Mouse (Mus musculus) bone marrow, adult 2 months (tissue): ENCODE results near the gene Fry. TPM values are rescaled to one million over a fixed set of nuclear protein-coding genes. Genes with fewer than 3 reads are reported as not detected.

ENCODE experiments used
- H3K27ac ChIP-seq: fragments of 200-500 bp; 2 replicates; pipeline ENCODE4 v1.5.1; 2012; ENCODE audit warnings: low read depth, mild to moderate bottlenecking, control low read depth, inconsistent platforms, low read length; ENCODE audit not compliant: control insufficient read depth, poor library complexity, insufficient read depth
- H3K4me1 ChIP-seq: fragments of 200-500 bp; 2 replicates; pipeline ENCODE4 v1.6.1; 2011; ENCODE audit warnings: low read length; ENCODE audit not compliant: control insufficient read depth, insufficient read depth
- H3K4me3 ChIP-seq: fragments of 200-500 bp; replicated peaks from 2 replicates; pipeline ENCODE3; 2011; ENCODE audit warnings: mild to moderate bottlenecking, low read depth, low read length, control low read depth; ENCODE audit not compliant: control insufficient read depth
- CTCF ChIP-seq: fragments of 200-500 bp; IDR thresholded peaks from 2 replicates; pipeline ENCODE4 v1.5.1; 2011; ENCODE audit warnings: low read length, control low read depth; ENCODE audit not compliant: control insufficient read depth, insufficient read depth
- POLR2A ChIP-seq: fragments of 200-500 bp; IDR thresholded peaks from 2 replicates; pipeline ENCODE4 v1.6.1; 2011; ENCODE audit warnings: low read depth, mild to moderate bottlenecking, control low read depth, low read length, borderline replicate concordance; ENCODE audit not compliant: control insufficient read depth
- WGBS: fragments of 180-500 bp; shearing (Covaris S2); methylation state at CpG from one replicate; pipeline ENCODE4 v1.1.7; 2018; 5-methylcytosine and 5-hydroxymethylcytosine counted together
- polyA plus RNA-seq: library from polyadenylated mRNA; stranded (reverse); fragments of >200 nt; gene quantifications from 2 replicates; pipeline ENCODE4 v1.2.4, GENCODE M21; 2011; ENCODE audit warnings: low replicate concordance; ENCODE audit not compliant: missing spikeins, insufficient read depth, insufficient read length

Gene Fry
- 10.8 and 20.0 TPM in 2 replicates for polyA plus RNA-seq

DNA sequence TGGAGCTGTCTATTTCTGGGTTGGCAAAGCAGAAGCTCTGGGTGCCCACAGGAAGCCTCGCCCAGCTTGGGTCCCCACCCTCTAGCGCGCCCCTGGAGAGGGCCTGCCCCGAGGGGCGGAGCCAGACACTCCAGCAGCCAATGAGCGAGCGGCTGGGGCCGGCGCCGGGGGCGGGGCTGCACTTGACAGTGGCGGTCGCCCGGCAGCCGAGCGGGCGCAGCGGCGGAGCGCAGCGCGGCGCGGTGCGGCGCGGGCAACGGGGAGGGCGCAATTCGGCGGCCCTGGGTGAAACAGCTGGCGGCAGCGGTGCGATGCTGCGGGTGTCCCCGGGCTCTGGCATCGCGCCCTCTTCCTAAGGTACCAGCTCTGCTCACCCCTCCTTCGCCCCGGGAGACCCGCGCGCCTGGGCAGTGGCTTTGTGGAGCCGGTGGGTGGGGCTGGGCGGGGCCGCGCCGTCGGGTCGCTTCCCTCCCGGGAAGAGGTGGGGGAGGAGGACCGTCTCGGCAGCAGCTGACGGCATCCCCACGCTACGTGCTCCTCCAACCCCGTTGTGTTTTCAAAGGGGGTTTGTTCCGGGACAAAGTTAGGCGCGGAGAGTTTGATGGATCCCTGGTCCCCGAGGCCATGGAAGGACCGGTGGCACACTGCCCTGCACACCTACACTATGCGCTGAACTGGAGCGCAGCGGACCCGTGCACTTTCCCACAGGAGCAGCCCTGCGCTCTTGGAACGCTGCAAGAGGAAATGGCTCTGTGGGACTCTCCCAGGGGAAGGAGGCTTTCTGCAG is at the start of gene Fry:
TSS of gene Fry (plus strand) at position 191 of the 787 bp plus-strand sequence.
- peak within 1 kb of the TSS; percentile 97 for H3K27ac ChIP-seq
- peaks cover 3% of the 10 kb centered on the region; the same call in 1 of the 2 replicates for H3K4me1 ChIP-seq
- under 1% methylated on average over 65 of the region's 68 CpGs for WGBS
- peak; percentile 68; the same call in 1 of the 2 replicates for TF ChIP-seq POLR2A
- no peak for TF ChIP-seq CTCF
- H3K4me3 ChIP-seq: peak within 1 kb of the TSS; percentile 98

DNA sequence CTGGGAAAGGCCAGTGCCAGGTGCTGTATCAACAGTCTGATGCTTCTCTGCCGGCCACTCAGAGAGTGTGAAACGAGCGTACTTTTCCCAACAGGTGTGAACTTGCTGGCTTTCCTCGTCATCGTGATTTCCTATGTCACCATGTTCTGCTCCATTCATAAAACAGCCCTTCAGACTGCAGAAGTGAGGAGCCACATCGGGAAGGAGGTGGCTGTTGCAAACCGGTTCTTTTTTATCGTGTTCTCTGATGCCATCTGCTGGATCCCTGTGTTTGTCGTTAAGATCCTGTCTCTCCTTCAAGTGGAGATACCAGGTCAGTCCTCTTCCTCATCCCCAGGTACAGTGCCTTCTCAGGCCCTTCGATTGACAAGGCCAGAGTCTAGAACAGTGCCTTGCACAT is 48.4 kb upstream of the Fry start:
- 16% methylated on average over 10 of the region's 10 CpGs for WGBS
- TF ChIP-seq CTCF (no peak; the same call in 1 of the 2 replicates), POLR2A (no peak)
- Histone ChIP-seq H3K4me1 (no peaks in the 10 kb centered on the region), H3K27ac (no peak overlapping the region), H3K4me3 (no peak overlapping the region)

DNA sequence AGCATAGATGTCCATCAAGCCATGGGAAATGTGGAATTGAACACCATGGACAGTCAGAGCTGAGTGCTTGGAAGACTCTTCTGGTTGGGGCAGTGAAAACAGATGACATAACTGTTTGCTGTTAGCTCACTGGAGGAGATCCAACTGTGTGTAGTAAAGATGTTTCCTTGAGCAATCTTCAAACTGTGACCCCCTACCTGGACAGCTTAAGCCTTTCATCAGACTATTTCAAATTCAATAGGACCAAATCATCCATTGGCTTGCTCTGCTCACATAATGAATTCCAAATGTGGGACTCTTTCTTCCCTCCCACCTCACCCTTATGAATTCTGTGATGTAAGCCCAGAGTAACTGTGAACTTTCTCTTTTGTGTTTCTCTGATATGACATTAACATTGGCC is 46.7 kb upstream of the Fry start:
- no peaks in the 10 kb centered on the region for H3K4me1 ChIP-seq
- H3K27ac ChIP-seq: no peak overlapping the region
- H3K4me3 ChIP-seq: no peak overlapping the region
- no peak for TF ChIP-seq POLR2A
- no peak for TF ChIP-seq CTCF

GRCm38 (mm10) chr5:150079866-150080797 is 38.3 kb upstream of the Fry start:
- H3K27ac ChIP-seq: no peak overlapping the region
- 45% methylated on average over 12 of the region's 12 CpGs for WGBS
- no peaks in the 10 kb centered on the region for H3K4me1 ChIP-seq
- no peak overlapping the region for H3K4me3 ChIP-seq
- TF ChIP-seq POLR2A (no peak), CTCF (no peak)

DNA sequence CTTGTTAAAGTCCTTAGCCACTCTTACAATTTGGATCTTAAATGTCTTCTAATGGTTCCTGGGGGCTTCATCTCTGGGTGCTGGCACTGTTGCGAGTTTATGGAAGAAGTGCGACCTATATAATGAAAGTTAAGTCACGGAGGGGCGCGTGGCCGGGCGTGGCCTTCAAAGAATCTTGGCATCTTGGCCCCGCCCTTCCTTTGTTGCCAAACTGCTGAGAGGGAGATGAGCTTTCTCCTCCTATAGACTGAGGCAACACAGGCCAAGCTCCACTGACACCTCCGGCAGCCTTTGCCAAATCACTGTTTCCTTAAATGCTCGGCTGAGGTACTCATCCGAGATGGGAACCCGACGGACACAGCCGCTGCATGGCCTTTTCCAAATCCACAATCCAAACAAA is 35.7 kb upstream of the Fry start:
- no peak overlapping the region for H3K4me3 ChIP-seq
- no peaks in the 10 kb centered on the region for H3K4me1 ChIP-seq
- no peak for TF ChIP-seq POLR2A
- no peak for TF ChIP-seq CTCF
- 82% methylated on average over 14 of the region's 14 CpGs for WGBS
- H3K27ac ChIP-seq: no peak overlapping the region

GRCm38 (mm10) chr5:150083190-150083589 is 35.3 kb upstream of the Fry start:
- Histone ChIP-seq H3K4me3 (no peak overlapping the region), H3K27ac (no peak overlapping the region), H3K4me1 (no peaks in the 10 kb centered on the region)
- WGBS: 67% methylated on average over 5 of the region's 5 CpGs
- TF ChIP-seq POLR2A (no peak), CTCF (no peak)

- 4% methylated on average over 6 of the region's 6 CpGs for WGBS
- H3K4me1 ChIP-seq: no peaks in the 10 kb centered on the region; the same call in 1 of the 2 replicates
- no peak overlapping the region for H3K4me3 ChIP-seq
- peak; percentile 82 for TF ChIP-seq CTCF
- no peak for TF ChIP-seq POLR2A
- no peak overlapping the region for H3K27ac ChIP-seq
Measured at GRCm38 (mm10) chr5:150097620-150098019, 20.8 kb upstream of the Fry start.

GRCm38 (mm10) chr5:150098754-150099153 is 19.7 kb upstream of the Fry start:
- TF ChIP-seq POLR2A (no peak), CTCF (no peak)
- no peak overlapping the region for H3K4me3 ChIP-seq
- WGBS: 89% methylated on average over 12 of the region's 12 CpGs
- no peaks in the 10 kb centered on the region; the same call in 1 of the 2 replicates for H3K4me1 ChIP-seq
- H3K27ac ChIP-seq: no peak overlapping the region
